Mouse (Mus musculus) v-Abl transformed pro-B cells (cell line): Measurements from ENCODE around the gene Uap1.
"Not testable (repeated sequence)": the region's sequence is repeated elsewhere in the genome, so short reads cannot be mapped to it uniquely, and the experiment has no call there.

Experiments used
- in situ Hi-C, 2 experiments: fragments of 400-800 bp; cut with MboI; formaldehyde crosslinking; loops; one replicate each; pipeline ENCODE4 v1.15.1; 2025; ENCODE audit not compliant: unreplicated experiment in 2 of 2

Gene Uap1

DNA sequence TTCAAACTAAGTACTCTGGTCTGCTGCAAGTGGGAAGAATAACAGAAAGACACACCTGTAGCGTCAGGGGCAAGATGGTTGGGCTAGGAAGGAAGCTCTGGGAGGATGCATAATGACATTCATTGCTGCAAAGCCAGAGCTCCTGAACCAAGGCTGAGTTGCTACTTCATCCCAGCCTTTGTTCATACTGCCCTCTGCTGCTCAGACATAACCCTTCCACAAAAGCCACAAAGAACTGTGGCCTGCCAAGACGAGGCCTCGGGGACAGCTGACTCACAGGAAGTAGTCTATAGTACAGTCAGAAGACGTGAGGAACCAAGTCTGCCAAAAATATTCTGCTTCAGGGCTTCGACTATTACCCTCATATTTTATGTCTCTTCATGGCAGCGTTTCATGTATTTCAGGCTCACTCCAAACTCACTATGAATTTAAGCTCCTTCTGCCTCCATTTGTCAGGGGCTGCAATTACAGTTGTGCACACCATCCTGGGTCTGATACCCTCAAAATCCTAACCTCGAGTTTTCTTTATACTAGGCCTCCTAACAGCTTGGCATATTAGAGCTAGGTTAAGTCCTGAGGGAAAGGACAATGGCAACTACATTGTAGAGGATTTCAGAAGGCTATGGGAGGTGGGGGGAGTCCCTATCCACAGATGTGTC, 38.3 kb downstream of the Uap1 start:
- in situ Hi-C loops, result loop anchor here (5.0 to 25.0 kb wide), 4 partner anchors 184 to 1924 kb away; partner anchors contain the start of gene Nuf2 (in 2 of the 2)

GRCm38 (mm10) chr1:170134264-170134663, 40.5 kb downstream of the Uap1 start:
- in situ Hi-C loops, result loop anchor here (10.0 to 25.0 kb wide), 2 partner anchors 599 to 1922 kb away; partner anchors contain the start of gene Nuf2 (in 2 of the 2)

DNA sequence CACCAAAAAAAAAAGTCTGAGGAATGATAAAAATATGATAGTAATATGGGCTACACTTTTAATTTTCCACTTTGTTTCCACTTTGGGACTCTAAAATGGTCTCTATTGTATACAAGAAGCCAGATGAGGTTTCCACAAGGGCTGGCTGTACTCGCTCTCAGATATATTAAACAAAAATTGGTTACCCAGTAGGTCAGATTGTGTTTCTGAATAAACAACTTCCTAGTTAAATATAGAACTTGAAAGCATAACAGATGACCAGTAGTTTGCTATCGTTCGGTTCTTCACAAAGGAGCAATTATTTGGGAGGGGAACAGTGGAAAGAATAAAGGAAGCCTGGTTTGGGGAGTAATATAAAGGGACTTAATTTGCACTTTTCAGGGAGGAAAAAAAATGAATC, 43.8 kb downstream of the Uap1 start:
- in situ Hi-C loops, result loop anchor here (10.0 to 25.0 kb wide), 2 partner anchors 596 to 1919 kb away; partner anchors contain the start of gene Nuf2 (in 2 of the 2)

DNA sequence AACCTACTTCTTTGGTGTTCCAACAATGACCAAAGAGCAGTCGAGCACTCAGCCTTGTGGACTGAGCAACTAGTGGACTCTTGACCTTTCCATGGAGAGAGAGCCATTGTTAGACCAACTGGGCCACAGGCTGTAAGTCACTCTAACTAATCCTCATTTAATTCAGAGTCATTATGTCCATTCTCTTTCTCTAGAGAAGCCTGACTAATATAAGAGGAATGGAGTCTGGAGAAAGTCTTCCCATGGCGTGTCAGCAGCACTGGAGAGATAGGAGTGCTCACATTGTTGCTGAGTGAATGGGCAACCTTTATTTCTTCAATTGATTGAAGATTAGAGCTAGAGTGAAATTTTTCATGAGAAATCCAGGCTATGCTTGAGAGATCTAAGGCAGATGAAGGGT, 50.1 kb downstream of the Uap1 start:
- in situ Hi-C loops, result loop anchor here in 1 of 2 experiments (25.0 kb wide), 1 partner anchor 1912 kb away; no protein-coding TSS in a partner anchor

- in situ Hi-C loops, result no loop called here
These were observed 61.1 kb downstream of the Uap1 start for GRCm38 (mm10) chr1:170113616-170114015.

GRCm38 (mm10) chr1:170112261-170112660, 62.5 kb downstream of the Uap1 start:
- in situ Hi-C loops, result no loop called here

GRCm38 (mm10) chr1:170111651-170112226, 63.0 kb downstream of the Uap1 start:
- in situ Hi-C loops, result no loop called here

DNA sequence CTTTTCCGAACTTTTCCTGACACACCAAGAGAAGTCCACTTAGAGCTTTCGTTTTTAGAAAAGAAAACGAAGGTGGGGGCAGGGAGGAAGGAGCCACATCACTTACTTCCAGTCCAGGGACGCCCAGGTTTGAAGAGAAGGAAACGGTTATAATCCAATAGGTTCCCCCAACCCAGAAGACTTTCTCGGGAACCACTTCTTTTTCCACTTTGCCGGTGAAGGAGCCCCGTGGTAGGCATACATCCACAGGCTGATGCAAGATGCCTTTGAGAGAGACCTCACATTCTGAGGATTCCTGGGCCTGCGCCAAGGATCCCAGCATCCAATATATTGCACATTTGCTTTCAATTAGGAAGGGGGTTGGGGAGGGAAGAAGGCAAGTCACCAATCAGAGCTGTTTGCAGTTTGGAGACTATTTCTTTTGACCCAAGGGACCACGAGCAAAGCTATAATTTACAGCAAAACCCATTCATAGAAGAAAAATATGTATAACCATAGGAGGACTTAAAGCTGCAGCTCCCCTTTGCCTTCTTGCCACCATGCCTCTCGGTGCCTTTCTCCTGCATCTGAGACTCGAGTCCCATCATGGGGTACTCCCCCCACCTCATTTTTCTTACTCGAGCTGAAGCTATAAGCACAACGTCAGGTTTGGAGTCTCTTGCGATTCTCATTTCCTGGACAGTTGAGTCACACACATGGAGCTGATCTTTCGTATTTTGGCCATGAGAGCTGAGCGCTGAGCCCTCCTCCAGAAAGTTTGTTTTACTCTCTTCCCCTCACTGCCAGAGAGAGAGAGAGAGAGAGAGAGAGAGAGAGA, 64.0 kb downstream of the Uap1 start, which contains the start of gene Ddr2:
Gene Ddr2 (minus strand): TSS at position 247 of the 817 bp plus-strand sequence.
- in situ Hi-C loops, result no loop called here

- in situ Hi-C loops, result no loop called here
These were observed 64.8 kb downstream of the Uap1 start for GRCm38 (mm10) chr1:170109776-170110515.

DNA sequence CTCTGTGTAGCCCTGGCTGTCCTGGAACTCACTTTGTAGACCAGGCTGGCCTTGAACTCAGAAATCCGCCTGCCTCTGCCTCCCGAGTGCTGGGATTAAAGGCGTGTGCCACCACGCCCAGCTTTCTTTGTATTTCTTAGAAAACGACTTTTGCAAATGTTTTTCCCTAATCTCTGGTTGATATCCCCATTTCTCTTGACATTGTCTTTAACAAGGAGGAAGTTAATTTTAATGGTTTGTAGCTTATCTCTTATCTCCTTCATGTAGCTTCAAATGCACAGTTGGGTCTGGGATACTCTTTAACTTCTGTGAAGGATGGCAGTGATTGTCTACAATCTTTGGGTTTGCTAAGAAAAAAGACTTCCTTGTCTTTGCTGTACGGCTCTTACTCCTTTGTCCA, 71.9 kb downstream of the Uap1 start:
- in situ Hi-C loops, result not testable (repeated sequence)
